Mouse (Mus musculus): Measurements from ENCODE around the gene Palld. TPM values are rescaled to one million over a fixed set of nuclear protein-coding genes. Genes with fewer than 3 reads are reported as not detected.

Palld gene
- total RNA-seq, 2 experiments from 2014 or later: 151 to 156 TPM

- no peak for DNase-seq (ENCODE audit: low spot score in 2 of 2)
Measured at GRCm38 (mm10) chr8:61731306-61732088, 171.0 kb downstream of the Palld start.

GRCm38 (mm10) chr8:61730669-61731068, 171.8 kb downstream of the Palld start:
- DNase-seq (ENCODE audit: low spot score in 2 of 2): no peak

- DNase-seq (ENCODE audit: low spot score in 2 of 2): no peak
Measured at GRCm38 (mm10) chr8:61725306-61726017, 177.0 kb downstream of the Palld start.

GRCm38 (mm10) chr8:61722226-61722625, 180.3 kb downstream of the Palld start:
- no peak for DNase-seq (ENCODE audit: low spot score in 2 of 2)

- no peak for DNase-seq (ENCODE audit: low spot score in 2 of 2)
Measured at GRCm38 (mm10) chr8:61715351-61716125, 187.0 kb downstream of the Palld start.

GRCm38 (mm10) chr8:61714293-61714831, 188.1 kb downstream of the Palld start:
- DNase-seq (ENCODE audit: low spot score in 2 of 2): no peak

GRCm38 (mm10) chr8:61713195-61713990, 189.1 kb downstream of the Palld start:
- DNase-seq (ENCODE audit: low spot score in 2 of 2): no peak

- no peak for DNase-seq (ENCODE audit: low spot score in 2 of 2)
Measured at GRCm38 (mm10) chr8:61712426-61712825, 190.1 kb downstream of the Palld start.

- no peak for DNase-seq (ENCODE audit: low spot score in 2 of 2)
Measured at GRCm38 (mm10) chr8:61708586-61709305, 193.7 kb downstream of the Palld start.

- no peak for DNase-seq (ENCODE audit: low spot score in 2 of 2)
Measured at GRCm38 (mm10) chr8:61705491-61705890, 197.0 kb downstream of the Palld start.

GRCm38 (mm10) chr8:61702122-61702521, 200.4 kb downstream of the Palld start:
- no peak for DNase-seq (ENCODE audit: low spot score in 2 of 2)

- no peak for DNase-seq (ENCODE audit: low spot score in 2 of 2)
Measured at GRCm38 (mm10) chr8:61700932-61701681, 201.4 kb downstream of the Palld start.

GRCm38 (mm10) chr8:61700298-61700697, 202.2 kb downstream of the Palld start:
- DNase-seq (ENCODE audit: low spot score in 2 of 2): no peak

- DNase-seq (ENCODE audit: low spot score in 2 of 2): no peak
Measured at GRCm38 (mm10) chr8:61698959-61699358, 203.5 kb downstream of the Palld start.

- no peak for DNase-seq (ENCODE audit: low spot score in 2 of 2)
Measured at GRCm38 (mm10) chr8:61697728-61698385, 204.6 kb downstream of the Palld start.

GRCm38 (mm10) chr8:61696846-61697455, 205.5 kb downstream of the Palld start:
- DNase-seq (ENCODE audit: low spot score in 2 of 2): no peak

- DNase-seq (ENCODE audit: low spot score in 2 of 2): no peak
Measured at GRCm38 (mm10) chr8:61695416-61695815, 207.1 kb downstream of the Palld start.

GRCm38 (mm10) chr8:61692866-61693265, 209.6 kb downstream of the Palld start:
- DNase-seq (ENCODE audit: low spot score in 2 of 2): no peak
